Mouse (Mus musculus): ENCODE measurements at regions not wholly inside any gene's neighbourhood (a gene's known extent, or its start where the extent isn't known, plus 50 kb on each side); places are given as distances from the start of the nearest gene placed in this dataset.

DNA sequence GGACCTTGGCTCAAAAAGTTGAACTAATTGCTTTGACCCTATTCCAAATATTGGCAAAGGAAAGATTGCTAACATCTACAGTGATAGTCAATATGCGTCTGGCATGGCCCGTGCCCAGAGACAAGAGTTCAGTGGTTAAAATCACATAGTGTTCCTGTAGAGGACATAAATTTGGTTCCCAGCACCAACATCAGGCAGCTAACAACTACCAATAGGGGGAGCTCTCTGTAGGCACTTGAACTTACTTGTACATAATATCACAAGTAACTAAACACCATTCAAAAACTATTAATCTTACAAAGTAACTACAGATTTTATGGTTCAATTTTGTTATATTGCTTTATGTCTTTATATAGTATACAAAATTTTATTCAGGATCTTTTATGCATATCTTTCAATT, 74.3 kb downstream of the Serpinb9g start:
- H3K9me3 ChIP-seq = no peaks in the 10 kb centered on the region
- H3K36me3 ChIP-seq (replicated peaks; ENCODE audit: low read length) = peaks cover 37% of the 10 kb centered on the region
- no peaks in the 10 kb centered on the region for H3K27me3 ChIP-seq (replicated peaks)
- no peak overlapping the region for H3K4me3 ChIP-seq (replicated peaks)
- peaks cover 62% of the 10 kb centered on the region for H3K4me1 ChIP-seq
- TF ChIP-seq FLI1 (IDR thresholded peaks at IDR 0.05; ENCODE audit: low read length) (no peak), GATA1 (IDR thresholded peaks at IDR 0.05; ENCODE audit: borderline replicate concordance, low read length) (no peak)

GRCm38 (mm10) chr13:33559719-33560118, 75.1 kb downstream of the Serpinb9g start:
- H3K9me3 ChIP-seq = peaks cover under 1% of the 10 kb centered on the region
- H3K4me3 ChIP-seq (replicated peaks) = no peak overlapping the region
- H3K36me3 ChIP-seq (replicated peaks; ENCODE audit: low read length) = peaks cover 41% of the 10 kb centered on the region
- peaks cover 69% of the 10 kb centered on the region for H3K4me1 ChIP-seq
- no peaks in the 10 kb centered on the region for H3K27me3 ChIP-seq (replicated peaks)
- TF ChIP-seq FLI1 (IDR thresholded peaks at IDR 0.05; ENCODE audit: low read length) (no peak), GATA1 (IDR thresholded peaks at IDR 0.05; ENCODE audit: borderline replicate concordance, low read length) (no peak)

- Histone ChIP-seq H3K9me3 (peaks cover 8% of the 10 kb centered on the region), H3K4me3 (replicated peaks) (no peak overlapping the region), H3K4me1 (peaks cover 87% of the 10 kb centered on the region), H3K36me3 (replicated peaks; ENCODE audit: low read length) (peaks cover 49% of the 10 kb centered on the region), H3K27me3 (replicated peaks) (no peaks in the 10 kb centered on the region)
- no peak for TF ChIP-seq GATA1 (IDR thresholded peaks at IDR 0.05; ENCODE audit: borderline replicate concordance, low read length)
- TF ChIP-seq FLI1 (IDR thresholded peaks at IDR 0.05; ENCODE audit: low read length) = no peak
Measured at GRCm38 (mm10) chr13:33561625-33562024, 77.0 kb downstream of the Serpinb9g start.

DNA sequence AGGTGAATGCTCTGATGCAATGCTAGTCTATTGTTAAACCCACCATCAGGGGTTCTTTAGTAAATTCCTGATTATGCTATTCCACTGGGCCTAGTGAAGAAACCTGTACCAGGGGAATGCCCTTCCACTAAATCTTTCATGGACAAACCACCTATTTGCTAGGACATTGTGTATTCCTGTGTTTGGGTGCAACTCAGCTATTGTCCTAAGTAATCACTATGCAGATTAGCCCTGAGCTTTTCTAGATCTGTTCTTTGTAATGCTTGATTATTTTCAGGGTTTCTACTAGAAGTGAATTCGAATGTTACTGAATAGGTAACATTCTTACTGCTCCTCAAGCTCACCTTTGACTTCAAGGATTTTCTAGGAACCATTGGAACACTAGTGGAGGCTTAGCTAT, 78.3 kb downstream of the Serpinb9g start:
- Histone ChIP-seq H3K27me3 (replicated peaks) (no peaks in the 10 kb centered on the region), H3K9me3 (peaks cover 13% of the 10 kb centered on the region), H3K4me1 (peaks cover 91% of the 10 kb centered on the region), H3K4me3 (replicated peaks) (no peak overlapping the region), H3K36me3 (replicated peaks; ENCODE audit: low read length) (peaks cover 62% of the 10 kb centered on the region)
- TF ChIP-seq GATA1 (IDR thresholded peaks at IDR 0.05; ENCODE audit: borderline replicate concordance, low read length) (no peak), FLI1 (IDR thresholded peaks at IDR 0.05; ENCODE audit: low read length) (no peak)

DNA sequence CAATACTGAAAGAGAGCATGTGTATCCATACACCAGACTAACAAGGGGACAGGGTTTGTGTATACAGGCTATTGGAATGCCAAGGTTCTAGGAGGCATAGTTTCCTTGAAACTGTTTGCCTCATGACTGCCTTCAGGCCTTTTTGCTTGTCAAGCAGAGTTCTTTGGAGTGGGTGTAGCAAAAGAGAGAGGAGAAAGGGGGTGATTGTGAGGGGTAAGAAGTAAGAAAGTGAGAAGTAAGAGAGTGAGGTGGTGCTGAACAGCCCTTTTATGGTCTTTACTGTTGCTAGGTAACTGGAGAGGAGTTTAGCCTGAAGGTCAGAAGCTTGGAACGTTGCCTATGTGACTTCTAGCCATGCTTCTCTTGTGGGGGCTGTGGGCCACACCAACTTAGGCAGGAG, 78.8 kb downstream of the Serpinb9g start:
- Histone ChIP-seq H3K9me3 (peaks cover 17% of the 10 kb centered on the region), H3K4me1 (peaks cover 91% of the 10 kb centered on the region), H3K4me3 (replicated peaks) (no peak overlapping the region), H3K27me3 (replicated peaks) (no peaks in the 10 kb centered on the region), H3K36me3 (replicated peaks; ENCODE audit: low read length) (peaks cover 66% of the 10 kb centered on the region)
- TF ChIP-seq FLI1 (IDR thresholded peaks at IDR 0.05; ENCODE audit: low read length) (no peak), GATA1 (IDR thresholded peaks at IDR 0.05; ENCODE audit: borderline replicate concordance, low read length) (no peak)

DNA sequence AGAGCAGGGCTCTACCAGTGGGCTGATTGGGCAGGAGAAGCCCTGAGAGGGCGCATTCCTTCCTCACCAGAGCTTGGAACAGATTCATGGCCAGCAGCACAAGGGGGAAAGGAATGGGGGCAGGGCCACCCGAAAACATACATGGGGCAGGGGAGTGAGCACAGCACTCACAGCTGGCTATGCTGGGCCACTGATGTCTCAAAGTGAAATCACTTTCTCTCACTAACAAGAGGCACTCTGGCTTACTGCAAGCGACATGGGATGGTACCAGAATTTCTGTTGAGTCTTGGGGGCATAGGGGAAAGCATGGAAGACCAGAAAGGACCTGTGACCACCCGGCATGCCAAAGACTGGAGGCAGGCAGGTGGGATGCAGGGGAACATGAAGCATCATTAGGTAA, 83.3 kb downstream of the Serpinb9g start:
- peaks cover 29% of the 10 kb centered on the region for H3K9me3 ChIP-seq
- peaks cover 76% of the 10 kb centered on the region for H3K36me3 ChIP-seq (replicated peaks; ENCODE audit: low read length)
- peak overlapping the region; percentile 91 for H3K4me3 ChIP-seq (replicated peaks)
- no peaks in the 10 kb centered on the region for H3K27me3 ChIP-seq (replicated peaks)
- peaks cover 83% of the 10 kb centered on the region for H3K4me1 ChIP-seq
- TF ChIP-seq GATA1 (IDR thresholded peaks at IDR 0.05; ENCODE audit: borderline replicate concordance, low read length) (no peak), FLI1 (IDR thresholded peaks at IDR 0.05; ENCODE audit: low read length) (no peak)

- peak; percentile 83; the same call in 2 of the 3 replicates for TF ChIP-seq GATA1 (IDR thresholded peaks at IDR 0.05; ENCODE audit: borderline replicate concordance, low read length)
- no peak for TF ChIP-seq FLI1 (IDR thresholded peaks at IDR 0.05; ENCODE audit: low read length)
- Histone ChIP-seq H3K4me1 (peaks cover 82% of the 10 kb centered on the region), H3K9me3 (peaks cover 31% of the 10 kb centered on the region), H3K27me3 (replicated peaks) (no peaks in the 10 kb centered on the region), H3K4me3 (replicated peaks) (peak overlapping the region; percentile 91), H3K36me3 (replicated peaks; ENCODE audit: low read length) (peaks cover 63% of the 10 kb centered on the region)
Measured at GRCm38 (mm10) chr13:33569318-33569717, 84.7 kb downstream of the Serpinb9g start.

- H3K4me1 ChIP-seq = peaks cover 74% of the 10 kb centered on the region
- H3K4me3 ChIP-seq (replicated peaks) = no peak overlapping the region
- H3K27me3 ChIP-seq (replicated peaks) = no peaks in the 10 kb centered on the region
- TF ChIP-seq GATA1 (IDR thresholded peaks at IDR 0.05; ENCODE audit: borderline replicate concordance, low read length) = no peak
- no peak for TF ChIP-seq FLI1 (IDR thresholded peaks at IDR 0.05; ENCODE audit: low read length)
- H3K36me3 ChIP-seq (replicated peaks; ENCODE audit: low read length) = peaks cover 49% of the 10 kb centered on the region
- H3K9me3 ChIP-seq = peaks cover 23% of the 10 kb centered on the region
Measured at GRCm38 (mm10) chr13:33570836-33571235, 86.2 kb downstream of the Serpinb9g start.

DNA sequence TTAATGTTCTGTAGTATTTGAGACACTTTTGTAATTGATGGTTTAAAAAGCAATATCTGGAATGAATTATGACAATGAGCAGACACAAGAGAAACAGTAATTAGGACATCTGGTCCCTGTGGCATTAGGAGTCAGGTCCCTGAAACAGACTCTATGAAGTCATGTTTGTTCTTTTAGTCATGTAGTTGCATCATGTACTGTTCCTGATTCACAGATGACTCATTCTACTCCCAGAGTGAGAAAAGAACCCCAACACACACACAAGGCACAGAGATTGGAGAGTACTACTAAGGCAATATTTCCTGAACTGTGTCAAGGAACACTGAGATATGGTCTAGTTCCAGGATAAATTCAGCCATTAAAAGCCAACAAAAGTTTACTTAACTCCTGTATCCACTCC, 75.1 kb upstream of the Serpinb6d start:
- Histone ChIP-seq H3K4me3 (replicated peaks) (no peak overlapping the region), H3K27me3 (replicated peaks) (no peaks in the 10 kb centered on the region), H3K4me1 (no peaks in the 10 kb centered on the region), H3K9me3 (peaks cover 3% of the 10 kb centered on the region; the same call in 1 of the 2 replicates), H3K36me3 (replicated peaks; ENCODE audit: low read length) (no peaks in the 10 kb centered on the region)
- no peak for TF ChIP-seq GATA1 (IDR thresholded peaks at IDR 0.05; ENCODE audit: borderline replicate concordance, low read length)
- TF ChIP-seq FLI1 (IDR thresholded peaks at IDR 0.05; ENCODE audit: low read length) = no peak

All from megakaryocyte, embryonic 14.5 days (primary cell).